Mouse (Mus musculus) midbrain, embryonic 11.5 days (tissue): ENCODE measurements at regions not wholly inside any gene's neighbourhood (a gene's known extent, or its start where the extent isn't known, plus 50 kb on each side); places are given as distances from the start of the nearest gene placed in this dataset.

Experiments used
- ATAC-seq: fragments of 200-750 bp; cut with Nextera tagmentation; 2 replicates; pipeline ENCODE4 v1.8.0; 2017; ENCODE audit warnings: moderate TSS enrichment, moderate library complexity; ENCODE audit not compliant: low FRiP score
- DNase-seq: peaks from one replicate; pipeline ENCODE4 v3.0.0; 2015; ENCODE audit warnings: low spot score; ENCODE audit errors: missing footprints
- H3K27ac ChIP-seq: fragments of 300-500 bp; sonication (generic); 2 replicates; pipeline ENCODE4 v1.5.1; 2014; ENCODE audit warnings: low read depth, low read length
- H3K27me3 ChIP-seq: fragments of 300-500 bp; sonication (generic); 2 replicates; pipeline ENCODE4 v1.6.1; 2014; ENCODE audit warnings: mild to moderate bottlenecking, low read length, moderate library complexity, mixed read lengths; ENCODE audit not compliant: control insufficient read depth, insufficient read depth
- H3K36me3 ChIP-seq: fragments of 300-500 bp; sonication (generic); 2 replicates; pipeline ENCODE4 v1.6.1; 2014; ENCODE audit warnings: mild to moderate bottlenecking, low read length, moderate library complexity, mixed read lengths; ENCODE audit not compliant: control insufficient read depth, insufficient read depth
- H3K4me1 ChIP-seq: fragments of 300-500 bp; sonication (generic); 2 replicates; pipeline ENCODE4 v1.6.1; 2014; ENCODE audit warnings: low read length; ENCODE audit not compliant: control insufficient read depth, insufficient read depth
- H3K4me2 ChIP-seq: fragments of 300-500 bp; sonication (generic); 2 replicates; pipeline ENCODE4 v1.6.1; 2014; ENCODE audit warnings: mild to moderate bottlenecking, moderate library complexity
- H3K4me3 ChIP-seq: fragments of 300-500 bp; sonication (generic); 2 replicates; pipeline ENCODE4 v1.5.1; 2014; ENCODE audit warnings: low read depth, low read length
- H3K9ac ChIP-seq: fragments of 300-500 bp; sonication (generic); 2 replicates; pipeline ENCODE4 v1.6.1; 2014; ENCODE audit warnings: low read length
- H3K9me3 ChIP-seq: fragments of 300-500 bp; sonication (generic); 2 replicates; pipeline ENCODE4 v1.6.1; 2016; ENCODE audit warnings: low read length; ENCODE audit not compliant: control insufficient read depth
- WGBS: fragments of 180-500 bp; shearing (Covaris S2); extraction: QIAGEN DNeasy Blood & Tissue Kit; methylation state at CpG from one replicate; pipeline ENCODE4 v1.1.7; 2014; 5-methylcytosine and 5-hydroxymethylcytosine counted together

DNA sequence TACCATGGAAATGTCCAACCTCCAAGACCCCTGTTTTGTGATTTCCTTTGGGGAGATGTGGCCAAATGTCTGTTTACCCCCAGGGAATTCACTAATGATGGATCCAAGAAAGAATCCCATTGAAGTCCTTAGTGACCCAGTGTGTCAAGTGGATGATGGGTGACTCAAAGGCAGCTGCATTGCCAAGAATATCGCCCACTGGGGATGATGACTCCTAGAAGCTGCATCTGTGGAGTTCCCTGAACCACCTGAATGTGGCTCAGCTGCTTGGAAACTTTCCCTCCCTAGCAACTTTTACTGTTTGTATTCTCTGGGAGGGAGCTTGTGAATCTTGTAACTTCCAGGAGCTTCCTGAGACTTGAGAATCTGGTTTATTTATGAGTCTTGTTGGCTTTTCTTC lies 578.3 kb downstream of the 1810013L24Rik start:
- WGBS: 87% methylated on average over 1 of the region's 1 CpGs
- no peak for ATAC-seq

DNA sequence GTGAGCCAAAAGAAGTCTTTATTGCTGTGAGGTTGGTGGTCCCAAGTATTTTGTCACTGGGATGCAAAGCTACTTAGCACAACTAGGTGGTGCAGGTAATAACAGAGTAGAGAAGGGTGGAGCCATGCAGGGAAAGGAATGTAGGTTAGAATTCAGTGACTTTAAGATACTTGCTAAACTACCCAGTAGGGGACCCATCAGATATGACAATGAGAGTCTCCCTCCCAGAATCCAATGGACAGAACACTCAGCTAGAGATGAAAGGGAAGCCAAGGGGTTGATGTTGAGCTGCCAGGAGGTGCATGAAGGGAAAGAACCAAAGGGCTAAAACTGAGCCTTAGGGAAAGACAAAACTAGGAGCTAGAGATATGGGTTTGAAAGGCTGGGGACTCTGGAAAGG lies 564.9 kb downstream of the Grin2a start:
- Histone ChIP-seq H3K9me3 (no peaks in the 10 kb centered on the region), H3K4me2 (no peak overlapping the region), H3K36me3 (no peaks in the 10 kb centered on the region), H3K4me3 (no peak overlapping the region), H3K9ac (no peak overlapping the region), H3K27me3 (no peaks in the 10 kb centered on the region), H3K27ac (no peak overlapping the region), H3K4me1 (no peaks in the 10 kb centered on the region)
- DNase-seq (no peak), ATAC-seq (no peak)

More for the DNA sequence above, 578.3 kb downstream of the 1810013L24Rik start:
- Histone ChIP-seq H3K4me2 (no peak overlapping the region), H3K4me1 (no peaks in the 10 kb centered on the region), H3K9me3 (no peaks in the 10 kb centered on the region), H3K36me3 (no peaks in the 10 kb centered on the region), H3K9ac (no peak overlapping the region), H3K27me3 (no peaks in the 10 kb centered on the region), H3K4me3 (no peak overlapping the region), H3K27ac (no peak overlapping the region)
- no peak for DNase-seq

DNA sequence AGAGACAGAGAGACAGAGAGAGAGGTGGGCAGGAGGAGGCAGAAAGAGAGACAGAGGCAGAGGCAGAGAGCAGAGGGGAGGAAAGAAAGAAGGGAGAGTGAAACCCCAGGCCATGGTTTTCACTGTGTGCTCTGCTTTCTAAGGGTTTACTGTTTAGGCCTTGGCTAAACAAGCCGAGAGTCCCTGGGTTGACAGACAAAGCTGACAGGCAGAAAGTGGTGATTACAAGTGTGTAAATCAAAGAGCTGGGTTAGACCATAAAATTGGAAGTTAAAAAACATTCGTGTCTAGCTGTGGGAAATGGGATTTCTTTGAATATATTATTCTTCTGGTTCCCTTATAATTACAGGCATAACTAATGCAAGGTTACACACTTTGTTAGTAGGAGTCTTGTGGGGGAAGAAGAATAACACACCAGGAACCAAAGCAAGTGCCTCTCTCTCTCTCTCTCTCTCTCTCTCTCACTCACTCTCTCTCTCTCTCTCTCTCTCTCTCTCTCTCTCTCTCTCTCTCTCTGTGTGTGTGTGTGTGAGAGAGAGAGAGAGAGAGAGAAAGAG lies 556.0 kb downstream of the Grin2a start:
- Histone ChIP-seq H3K36me3 (no peaks in the 10 kb centered on the region), H3K27me3 (peaks cover 4% of the 10 kb centered on the region), H3K4me1 (no peaks in the 10 kb centered on the region), H3K9ac (no peak overlapping the region), H3K4me2 (no peak overlapping the region), H3K4me3 (no peak overlapping the region), H3K9me3 (no peaks in the 10 kb centered on the region), H3K27ac (no peak overlapping the region)
- 22% methylated on average over 2 of the region's 2 CpGs for WGBS
- no peak for DNase-seq
- ATAC-seq: no peak

DNA sequence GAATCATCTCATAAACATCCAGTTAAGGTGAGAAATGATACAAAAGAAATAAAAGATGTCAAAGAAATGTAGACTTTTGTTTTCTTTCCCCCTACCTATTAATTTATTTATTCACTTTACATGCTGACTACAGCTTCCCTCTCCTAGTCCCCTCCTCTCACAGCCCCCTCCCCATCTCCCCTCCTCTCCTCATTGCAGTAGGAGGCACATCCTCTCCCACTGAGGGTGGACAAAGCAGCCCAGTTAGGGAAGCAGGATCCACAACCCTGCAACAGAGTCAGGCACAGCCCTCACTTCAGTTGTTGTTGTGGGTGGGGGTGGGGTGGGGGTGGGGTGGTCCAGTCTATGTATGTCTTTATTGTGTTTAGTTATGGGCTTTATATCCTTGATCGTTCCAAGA lies 555.5 kb downstream of the Grin2a start:
- Histone ChIP-seq H3K9me3 (no peaks in the 10 kb centered on the region), H3K27ac (no peak overlapping the region), H3K4me3 (no peak overlapping the region), H3K27me3 (peaks cover 4% of the 10 kb centered on the region), H3K9ac (no peak overlapping the region), H3K4me2 (no peak overlapping the region), H3K36me3 (no peaks in the 10 kb centered on the region), H3K4me1 (no peaks in the 10 kb centered on the region)
- WGBS: 86% methylated on average over 1 of the region's 1 CpGs
- ATAC-seq (no peak), DNase-seq (no peak)

DNA sequence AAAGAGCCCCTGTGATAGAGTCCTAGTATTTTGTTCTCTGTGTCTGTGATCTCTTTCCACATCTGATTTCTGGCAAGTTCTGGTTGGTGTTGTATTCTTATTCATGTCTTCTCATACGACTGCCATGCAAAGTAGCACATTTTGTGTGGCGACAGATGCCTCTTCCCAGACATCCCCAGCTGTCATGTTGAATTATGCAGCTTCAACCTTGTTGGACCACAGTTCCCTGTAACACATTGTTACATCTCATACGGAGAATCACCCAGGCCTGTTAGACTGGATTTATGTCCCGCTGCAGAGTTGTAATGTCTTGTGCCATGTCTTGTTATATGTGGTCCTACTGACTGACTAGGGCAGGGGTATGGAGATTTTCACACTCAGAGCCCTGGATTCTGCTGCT lies 543.3 kb downstream of the Grin2a start:
- no peak overlapping the region for H3K27ac ChIP-seq
- H3K9me3 ChIP-seq: no peaks in the 10 kb centered on the region
- H3K9ac ChIP-seq: no peak overlapping the region
- H3K4me3 ChIP-seq: no peak overlapping the region
- DNase-seq (no peak), ATAC-seq (no peak)
- no peaks in the 10 kb centered on the region for H3K27me3 ChIP-seq
- H3K36me3 ChIP-seq: no peaks in the 10 kb centered on the region
- WGBS: 88% methylated on average over 4 of the region's 4 CpGs
- no peaks in the 10 kb centered on the region for H3K4me1 ChIP-seq
- H3K4me2 ChIP-seq: no peak overlapping the region

DNA sequence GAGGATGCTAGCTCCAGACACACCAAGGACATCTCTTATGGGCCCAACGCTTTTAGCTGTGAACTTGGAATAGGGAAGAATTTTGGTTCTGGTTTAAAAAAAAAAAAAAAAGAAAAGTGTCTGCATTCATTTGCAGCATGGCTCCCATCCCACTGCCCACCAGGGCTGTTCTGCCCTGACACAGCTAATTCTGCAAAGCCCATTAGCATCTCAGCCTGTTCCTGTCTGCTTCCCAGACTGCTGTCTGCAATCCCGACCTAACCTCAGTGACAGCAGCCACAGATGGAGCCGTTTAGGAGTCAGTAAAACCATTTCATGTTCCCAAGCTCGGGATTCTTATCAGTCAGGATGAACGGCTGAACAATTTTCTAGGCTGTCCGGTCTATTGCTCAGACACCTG lies 537.8 kb downstream of the Grin2a start:
- H3K9ac ChIP-seq: no peak overlapping the region
- ATAC-seq: no peak
- WGBS: 79% methylated on average over 6 of the region's 6 CpGs
- no peak for DNase-seq
- H3K4me3 ChIP-seq: no peak overlapping the region
- H3K36me3 ChIP-seq: no peaks in the 10 kb centered on the region
- H3K4me2 ChIP-seq: no peak overlapping the region
- no peaks in the 10 kb centered on the region for H3K9me3 ChIP-seq
- H3K27ac ChIP-seq: no peak overlapping the region
- no peaks in the 10 kb centered on the region for H3K4me1 ChIP-seq
- no peaks in the 10 kb centered on the region for H3K27me3 ChIP-seq

DNA sequence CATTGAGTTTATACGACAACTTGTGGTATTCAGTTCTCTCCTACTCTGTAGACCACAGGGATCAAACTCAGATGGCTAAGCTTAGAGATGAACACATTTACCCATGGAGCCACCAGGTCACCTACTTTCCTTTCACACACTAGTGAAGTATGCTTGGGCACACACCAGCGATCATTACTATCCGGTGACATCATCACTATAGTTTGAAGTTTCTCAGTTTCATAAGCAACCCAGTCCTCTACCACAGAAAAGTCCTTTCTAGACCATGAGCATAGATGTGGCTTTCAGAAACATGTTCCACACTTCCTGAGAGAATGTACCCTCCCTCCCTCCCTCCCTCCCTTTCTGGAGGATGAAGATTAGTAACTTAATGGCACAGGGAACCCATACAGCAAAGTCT lies 532.9 kb downstream of the Grin2a start:
- DNase-seq (no peak), ATAC-seq (no peak)
- WGBS: 84% methylated on average over 3 of the region's 3 CpGs
- Histone ChIP-seq H3K9me3 (no peaks in the 10 kb centered on the region), H3K36me3 (no peaks in the 10 kb centered on the region), H3K27me3 (no peaks in the 10 kb centered on the region), H3K27ac (no peak overlapping the region), H3K4me2 (no peak overlapping the region), H3K9ac (no peak overlapping the region), H3K4me3 (no peak overlapping the region), H3K4me1 (no peaks in the 10 kb centered on the region)

DNA sequence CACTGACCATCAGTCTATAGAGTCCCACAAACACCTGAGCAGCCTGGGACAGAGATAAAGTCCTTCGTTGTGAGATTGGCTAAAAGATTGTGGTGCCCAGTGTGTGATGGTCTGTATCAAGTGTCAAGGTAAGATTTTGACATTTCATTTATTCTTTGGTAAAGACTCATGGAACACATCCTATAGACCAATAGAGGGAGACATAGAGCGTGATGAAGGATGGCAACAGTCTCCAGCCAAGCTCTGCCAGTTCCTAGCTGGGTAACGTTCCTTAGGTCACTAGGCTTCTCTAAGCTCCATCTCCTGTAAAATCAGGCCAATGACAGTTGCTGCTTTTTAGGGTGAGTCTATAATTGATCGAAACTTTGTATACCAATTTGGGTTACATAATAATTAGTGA lies 526.0 kb downstream of the Grin2a start:
- H3K27ac ChIP-seq: no peak overlapping the region
- no peaks in the 10 kb centered on the region for H3K9me3 ChIP-seq
- no peaks in the 10 kb centered on the region for H3K27me3 ChIP-seq
- no peak overlapping the region for H3K4me3 ChIP-seq
- H3K4me1 ChIP-seq: no peaks in the 10 kb centered on the region
- 69% methylated on average over 4 of the region's 4 CpGs for WGBS
- DNase-seq (no peak), ATAC-seq (no peak)
- H3K4me2 ChIP-seq: no peak overlapping the region
- no peak overlapping the region for H3K9ac ChIP-seq
- no peaks in the 10 kb centered on the region for H3K36me3 ChIP-seq

DNA sequence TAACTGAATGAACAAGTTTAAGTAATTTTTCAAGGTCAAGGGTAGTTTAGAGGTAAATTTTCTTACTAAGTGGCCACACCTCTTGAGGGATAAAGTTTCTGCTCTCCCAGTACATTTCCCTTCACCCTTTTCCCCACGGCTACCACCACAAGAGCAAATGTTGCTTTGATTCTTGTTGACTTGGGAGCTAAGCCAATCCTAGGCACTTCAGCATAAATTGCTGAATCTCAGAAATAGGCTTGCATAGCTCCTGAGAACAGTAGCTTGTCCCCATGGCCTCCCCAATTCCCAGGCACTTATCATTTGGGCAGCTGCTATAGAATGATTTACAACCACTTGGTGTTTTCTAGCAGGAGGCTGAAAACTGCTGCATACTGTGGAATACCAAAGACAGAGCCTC lies 510.1 kb downstream of the Grin2a start:
- Histone ChIP-seq H3K4me1 (no peaks in the 10 kb centered on the region), H3K9ac (no peak overlapping the region), H3K27ac (no peak overlapping the region), H3K36me3 (no peaks in the 10 kb centered on the region), H3K27me3 (no peaks in the 10 kb centered on the region), H3K4me2 (no peak overlapping the region), H3K9me3 (no peaks in the 10 kb centered on the region), H3K4me3 (no peak overlapping the region)
- ATAC-seq (no peak), DNase-seq (no peak)
- WGBS: 83% methylated on average over 1 of the region's 1 CpGs

DNA sequence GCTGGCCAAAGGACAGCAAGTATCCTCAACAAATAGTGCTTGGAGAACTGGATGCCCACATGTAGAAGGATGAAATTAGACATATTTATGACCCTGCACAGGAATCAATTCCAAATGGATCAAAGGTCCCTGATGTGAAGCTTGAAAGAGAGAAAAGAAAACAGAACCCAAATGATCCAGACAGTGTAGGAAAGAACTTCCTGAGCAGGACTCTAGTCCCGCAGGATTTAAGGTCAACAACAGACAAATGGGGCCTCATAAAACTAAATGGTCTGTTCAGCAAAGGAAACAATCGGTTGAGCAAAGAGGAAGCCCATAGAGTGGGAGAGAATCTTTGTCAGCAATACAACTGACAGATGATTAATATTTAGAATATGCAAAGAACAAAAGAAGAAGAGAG lies 497.1 kb downstream of the Grin2a start:
- ATAC-seq: no peak
- Histone ChIP-seq H3K4me2 (no peak overlapping the region), H3K27ac (no peak overlapping the region), H3K36me3 (no peaks in the 10 kb centered on the region), H3K4me3 (no peak overlapping the region), H3K9me3 (no peaks in the 10 kb centered on the region), H3K4me1 (no peaks in the 10 kb centered on the region), H3K27me3 (no peaks in the 10 kb centered on the region), H3K9ac (no peak overlapping the region)
- DNase-seq: no peak
- WGBS: 77% methylated on average over 2 of the region's 2 CpGs
